Mouse (Mus musculus): ENCODE measurements around the gene 9930021J03Rik.

9930021J03Rik gene

GRCm38 (mm10) chr19:29805917-29806785 is at the start of gene 9930021J03Rik:
Gene 9930021J03Rik, minus strand, starts transcription at chr19:29805989.
- peak; percentile 98 to 99 for DNase-seq

GRCm38 (mm10) chr19:29853711-29854110 is 47.9 kb upstream of the 9930021J03Rik start:
- no peak for DNase-seq

GRCm38 (mm10) chr19:29851036-29851690 is 45.4 kb upstream of the 9930021J03Rik start:
- DNase-seq: no peak

GRCm38 (mm10) chr19:29849924-29850551 is 44.2 kb upstream of the 9930021J03Rik start:
- no peak for DNase-seq

- no peak for DNase-seq
Observed at GRCm38 (mm10) chr19:29844036-29844661, 38.4 kb upstream of the 9930021J03Rik start.

GRCm38 (mm10) chr19:29843641-29844035 is 37.8 kb upstream of the 9930021J03Rik start:
- no peak for DNase-seq

- no peak for DNase-seq
Observed at GRCm38 (mm10) chr19:29842973-29843372, 37.2 kb upstream of the 9930021J03Rik start.

GRCm38 (mm10) chr19:29840642-29841041 is 34.9 kb upstream of the 9930021J03Rik start:
- DNase-seq: no peak

- no peak for DNase-seq
Observed at GRCm38 (mm10) chr19:29838636-29839135, 32.9 kb upstream of the 9930021J03Rik start.

- DNase-seq: no peak
Observed at GRCm38 (mm10) chr19:29838171-29838570, 32.4 kb upstream of the 9930021J03Rik start.

GRCm38 (mm10) chr19:29835364-29836034 is 29.7 kb upstream of the 9930021J03Rik start:
- DNase-seq: no peak

GRCm38 (mm10) chr19:29830911-29831310 is 25.1 kb upstream of the 9930021J03Rik start:
- DNase-seq: no peak

GRCm38 (mm10) chr19:29828558-29828957 is 22.8 kb upstream of the 9930021J03Rik start:
- no peak for DNase-seq

- no peak for DNase-seq
Observed at GRCm38 (mm10) chr19:29826686-29827085, 20.9 kb upstream of the 9930021J03Rik start.

GRCm38 (mm10) chr19:29825003-29825402 is 19.2 kb upstream of the 9930021J03Rik start:
- DNase-seq: no peak

GRCm38 (mm10) chr19:29824034-29824700 is 18.4 kb upstream of the 9930021J03Rik start:
- DNase-seq: peak; percentile 65 to 73

GRCm38 (mm10) chr19:29823456-29824010 is 17.7 kb upstream of the 9930021J03Rik start:
- no peak for DNase-seq

- peak; percentile 50 to 62 for DNase-seq
Observed at GRCm38 (mm10) chr19:29820966-29821365, 15.2 kb upstream of the 9930021J03Rik start.

- peak; percentile 96 for DNase-seq
Observed at GRCm38 (mm10) chr19:29812581-29813460, 7.0 kb upstream of the 9930021J03Rik start, which contains the start of gene Ranbp6. Gene Ranbp6, minus strand, starts transcription at chr19:29812974.

GRCm38 (mm10) chr19:29810022-29810421 is 4.2 kb upstream of the 9930021J03Rik start:
- DNase-seq: no peak
